ENCODE assay signal across 14 mouse cellular contexts in the genomic region with DNA sequence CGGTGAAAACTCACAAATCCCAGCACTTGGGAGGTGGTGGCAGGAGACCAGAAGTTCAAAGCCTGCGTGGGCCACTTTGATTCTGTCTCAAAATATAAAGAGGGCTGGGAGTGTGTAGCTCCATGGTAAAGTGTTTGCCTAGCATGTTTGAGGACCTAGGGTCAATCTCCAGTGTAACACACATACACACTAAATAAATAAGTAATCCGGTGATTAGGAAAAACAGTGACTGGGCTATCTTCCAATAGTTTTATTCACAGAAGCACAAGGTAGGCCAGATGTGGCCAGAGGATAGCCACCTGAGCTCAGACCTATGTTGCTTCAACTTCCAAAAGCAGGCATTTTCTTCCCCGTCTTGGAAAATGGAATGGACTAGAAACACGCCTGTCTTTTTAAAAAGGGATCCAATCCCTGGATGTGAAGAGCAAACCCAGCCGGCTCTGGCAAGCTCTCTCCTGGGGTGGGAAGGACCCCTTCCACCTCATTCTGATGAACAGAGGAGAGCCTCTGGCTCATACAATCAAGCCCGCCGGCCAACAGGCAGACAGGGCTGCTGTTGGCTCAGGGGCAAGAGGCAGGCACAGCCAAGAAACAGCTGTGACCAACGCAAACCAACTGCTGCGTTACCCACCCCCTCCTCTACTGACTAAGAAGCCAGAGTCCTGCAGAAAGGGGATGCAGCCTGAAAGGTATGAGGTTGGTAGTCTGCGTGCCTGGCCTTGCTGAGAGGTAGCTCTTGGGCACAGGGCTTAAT.
DNase-seq lines count a peak whose midpoint lies in the region; ATAC-seq and TF ChIP-seq lines count a peak whose summit lies in the region.
"Had no signal": no experiment of that assay in that cellular context is flagged by ENCODE, and none has a peak within 500 bp of the region (broad histone marks: within the 10 kb centered on the region; RNA-seq: fewer than 3 reads in every experiment).

No protein-coding gene starts in this region.

- H3K27me3 ChIP-seq in hindbrain, embryonic 16.5 days (replicated peaks; ENCODE audit: control insufficient read depth, insufficient read depth, low read length) = no peaks in the 10 kb centered on the region
- H3K27me3 ChIP-seq in hindbrain, embryonic 10.5 days (ENCODE audit: insufficient read depth, poor library complexity, severe bottlenecking) = no peaks in the 10 kb centered on the region
- no peaks in the 10 kb centered on the region for H3K27me3 ChIP-seq in lung, postnatal 0 days (replicated peaks; ENCODE audit: insufficient read depth, low read length)
- no peaks in the 10 kb centered on the region for H3K27me3 ChIP-seq in embryonic facial prominence, embryonic 15.5 days
- H3K27me3 ChIP-seq in stomach, embryonic 15.5 days (replicated peaks) = no peaks in the 10 kb centered on the region
- H3K27me3 ChIP-seq: CH12.LX had no signal

- no peak for TF ChIP-seq EP300 in lung, postnatal 0 days (IDR thresholded peaks at IDR 0.05)

- DNase-seq in hindbrain, embryonic 10.5 days (ENCODE audit: low spot score) = no peak
- DNase-seq in lung, postnatal 0 days (ENCODE audit: low spot score) = peak; percentile 78
- DNase-seq in lung, adult 18-20 months = no peak
- DNase-seq: adrenal gland, adult 2 months; cerebellum, postnatal 25 days; heart, postnatal 10 days; kidney, adult 18-20 months; right cerebral cortex, postnatal 25 days had no signal

- peaks cover 17% of the 10 kb centered on the region for H3K4me1 ChIP-seq in hindbrain, embryonic 16.5 days (ENCODE audit: control insufficient read depth, insufficient read depth, low read depth, low read length)
- H3K4me1 ChIP-seq in hindbrain, embryonic 10.5 days (replicated peaks) = peaks cover 68% of the 10 kb centered on the region
- H3K4me1 ChIP-seq in lung, postnatal 0 days (ENCODE audit: insufficient read depth, low read depth, low read length) = peaks cover 18% of the 10 kb centered on the region; the same call in 1 of the 2 replicates
- H3K4me1 ChIP-seq in embryonic facial prominence, embryonic 15.5 days = peaks cover 84% of the 10 kb centered on the region
- H3K4me1 ChIP-seq in stomach, embryonic 15.5 days = peaks cover 49% of the 10 kb centered on the region

- H3K27ac ChIP-seq in hindbrain, embryonic 16.5 days (ENCODE audit: low read depth, low read length) = no peak overlapping the region
- H3K27ac ChIP-seq in hindbrain, embryonic 10.5 days = no peak overlapping the region; the same call in 1 of the 2 replicates
- peak overlapping the region; percentile 66; the same call in 1 of the 2 replicates for H3K27ac ChIP-seq in lung, postnatal 0 days (ENCODE audit: low read length)
- peak overlapping the region; percentile 85 for H3K27ac ChIP-seq in embryonic facial prominence, embryonic 15.5 days (replicated peaks)
- peak overlapping the region; percentile 40; the same call in 1 of the 2 replicates for H3K27ac ChIP-seq in stomach, embryonic 15.5 days

- no peak overlapping the region for H3K4me3 ChIP-seq in hindbrain, embryonic 16.5 days (ENCODE audit: low read length)
- no peak overlapping the region for H3K4me3 ChIP-seq in hindbrain, embryonic 10.5 days
- H3K4me3 ChIP-seq in lung, postnatal 0 days (ENCODE audit: low read depth, low read length) = no peak overlapping the region
- H3K4me3 ChIP-seq in embryonic facial prominence, embryonic 15.5 days (replicated peaks) = no peak overlapping the region
- H3K4me3 ChIP-seq in stomach, embryonic 15.5 days (replicated peaks) = no peak overlapping the region

- ATAC-seq in hindbrain, embryonic 16.5 days = peak; percentile 28; the same call in 1 of the 2 replicates
- ATAC-seq in lung, postnatal 0 days = peak; percentile 50
- ATAC-seq in embryonic facial prominence, embryonic 15.5 days (ENCODE audit: insufficient number of reproducible peaks, low FRiP score, low TSS enrichment, low read depth) = peak; percentile 61
- ATAC-seq in stomach, embryonic 15.5 days (ENCODE audit: insufficient read depth, low FRiP score, low read depth) = no peak
- no peak for ATAC-seq in granulocyte monocyte progenitor cell, adult 5-6 weeks (replicated peaks; ENCODE audit: poor library complexity, severe bottlenecking)

- no peak for TF ChIP-seq CTCF in lung, postnatal 0 days (IDR thresholded peaks at IDR 0.05)

- H3K9me3 ChIP-seq in hindbrain, embryonic 16.5 days (ENCODE audit: control insufficient read depth, low read length) = no peaks in the 10 kb centered on the region
- H3K9me3 ChIP-seq in hindbrain, embryonic 10.5 days = no peaks in the 10 kb centered on the region
- no peaks in the 10 kb centered on the region for H3K9me3 ChIP-seq in lung, postnatal 0 days (ENCODE audit: low read length)
- no peaks in the 10 kb centered on the region for H3K9me3 ChIP-seq in embryonic facial prominence, embryonic 15.5 days (replicated peaks)
- H3K9me3 ChIP-seq in stomach, embryonic 15.5 days = no peaks in the 10 kb centered on the region

- WGBS in hindbrain, embryonic 16.5 days = 60% methylated on average over 11 of the region's 11 CpGs
- 74% methylated on average over 11 of the region's 11 CpGs for WGBS in hindbrain, embryonic 10.5 days
- WGBS in lung, postnatal 0 days = 34% methylated on average over 11 of the region's 11 CpGs
- WGBS in embryonic facial prominence, embryonic 15.5 days = 43% methylated on average over 11 of the region's 11 CpGs
- 54% methylated on average over 11 of the region's 11 CpGs for WGBS in stomach, embryonic 15.5 days

- no peak overlapping the region for H3K4me2 ChIP-seq in hindbrain, embryonic 16.5 days (ENCODE audit: low read length)
- no peak overlapping the region for H3K4me2 ChIP-seq in lung, postnatal 0 days (replicated peaks; ENCODE audit: low read depth, low read length)
- no peak overlapping the region for H3K4me2 ChIP-seq in embryonic facial prominence, embryonic 15.5 days (replicated peaks)
- no peak overlapping the region for H3K4me2 ChIP-seq in stomach, embryonic 15.5 days
- H3K4me2 ChIP-seq: midbrain, embryonic 11.5 days had no signal

- H3K9ac ChIP-seq in hindbrain, embryonic 16.5 days (ENCODE audit: low read depth, low read length) = no peak overlapping the region
- no peak overlapping the region for H3K9ac ChIP-seq in lung, postnatal 0 days (replicated peaks; ENCODE audit: low read depth)
- no peak overlapping the region for H3K9ac ChIP-seq in embryonic facial prominence, embryonic 15.5 days
- no peak overlapping the region for H3K9ac ChIP-seq in stomach, embryonic 15.5 days

- H3K36me3 ChIP-seq in hindbrain, embryonic 16.5 days (ENCODE audit: control insufficient read depth, insufficient read depth, low read length) = no peaks in the 10 kb centered on the region
- no peaks in the 10 kb centered on the region for H3K36me3 ChIP-seq in hindbrain, embryonic 10.5 days
- H3K36me3 ChIP-seq in lung, postnatal 0 days (ENCODE audit: insufficient read depth, low read length) = no peaks in the 10 kb centered on the region
- H3K36me3 ChIP-seq in embryonic facial prominence, embryonic 15.5 days = no peaks in the 10 kb centered on the region
- no peaks in the 10 kb centered on the region for H3K36me3 ChIP-seq in stomach, embryonic 15.5 days

Comparison
In these comparisons a context has a peak if more than half of its experiments do, and no peak if none do; other contexts are left out.
1. ATAC-seq: peak in hindbrain, embryonic 16.5 days (single experiment), lung, postnatal 0 days (single experiment) and embryonic facial prominence, embryonic 15.5 days (single experiment); none in stomach, embryonic 15.5 days (single experiment) and granulocyte monocyte progenitor cell, adult 5-6 weeks (single experiment).
2. H3K27ac ChIP-seq: peak in lung, postnatal 0 days (single experiment), embryonic facial prominence, embryonic 15.5 days (single experiment) and stomach, embryonic 15.5 days (single experiment); none in hindbrain, embryonic 16.5 days (single experiment) and hindbrain, embryonic 10.5 days (single experiment).